Mouse (Mus musculus) heart, embryonic 10.5 days (tissue): ENCODE data around the gene Ulk1. TPM values are rescaled to one million over a fixed set of nuclear protein-coding genes. Genes with fewer than 3 reads are reported as not detected.
"Not testable (repeated sequence)": the region's sequence is repeated elsewhere in the genome, so short reads cannot be mapped to it uniquely, and the experiment has no call there.

Source experiments
- DNase-seq: peaks from one replicate; pipeline ENCODE4 v3.0.0-alpha.2; 2017; ENCODE audit warnings: low spot score
- H3K27ac ChIP-seq: fragments of 300-500 bp; sonication (generic); 2 replicates; pipeline ENCODE4 v1.5.1; 2016; ENCODE audit warnings: mild to moderate bottlenecking
- H3K27me3 ChIP-seq: fragments of 300-500 bp; sonication (generic); 2 replicates; pipeline ENCODE4 v1.6.1; 2016; ENCODE audit warnings: mild to moderate bottlenecking; ENCODE audit not compliant: poor library complexity, insufficient read depth, severe bottlenecking
- H3K36me3 ChIP-seq: fragments of 300-500 bp; sonication (generic); 2 replicates; pipeline ENCODE4 v1.6.1; 2016; ENCODE audit warnings: mild to moderate bottlenecking, moderate library complexity
- H3K4me1 ChIP-seq: fragments of 300-500 bp; sonication (generic); 2 replicates; pipeline ENCODE4 v1.6.1; 2016; ENCODE audit warnings: mild to moderate bottlenecking
- H3K4me3 ChIP-seq: fragments of 300-500 bp; sonication (generic); 2 replicates; pipeline ENCODE4 v1.5.1; 2016; ENCODE audit warnings: mild to moderate bottlenecking, moderate library complexity
- H3K9me3 ChIP-seq: fragments of 300-500 bp; sonication (generic); 2 replicates; pipeline ENCODE4 v1.6.1; 2016; ENCODE audit warnings: mild to moderate bottlenecking, moderate library complexity
- WGBS: fragments of 180-500 bp; shearing (Covaris S2); methylation state at CpG from one replicate; pipeline ENCODE4 v1.1.7; 2016; 5-methylcytosine and 5-hydroxymethylcytosine counted together
- polyA plus RNA-seq: library from polyadenylated mRNA; unstranded; fragments of >200 nt; fragmentation: Nextera tagmentation; extraction: Ambion mirVana; gene quantifications from 2 replicates; pipeline ENCODE4 v1.2.1, GENCODE M21; 2016

The Ulk1 gene
- polyA plus RNA-seq, 1 experiment from 2014 or later = 17.0 TPM

DNA sequence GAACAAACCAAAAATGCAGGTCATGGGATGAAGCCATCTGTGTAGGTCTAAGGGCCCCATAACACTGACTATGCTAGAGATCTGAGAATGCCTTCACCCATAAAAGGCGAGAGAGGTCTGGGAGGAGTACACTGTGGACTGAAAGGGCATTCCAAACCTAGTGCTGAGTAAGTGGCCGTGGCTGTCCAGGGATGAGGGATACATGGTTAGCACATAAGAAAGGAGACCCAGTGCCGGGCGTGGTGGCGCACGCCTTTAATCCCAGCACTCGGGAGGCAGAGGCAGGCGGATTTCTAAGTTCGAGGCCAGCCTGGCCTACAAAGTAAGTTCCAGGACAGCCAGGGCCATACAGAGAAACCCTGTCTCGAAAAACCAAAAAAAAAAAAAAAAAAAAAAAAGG, 37.0 kb downstream of the Ulk1 start:
- 87% methylated on average over 10 of the region's 10 CpGs for WGBS
- not testable (repeated sequence) for H3K4me3 ChIP-seq, H3K9me3 ChIP-seq, H3K27ac ChIP-seq, H3K27me3 ChIP-seq, DNase-seq
- H3K4me1 ChIP-seq = peaks cover 12% of the 10 kb centered on the region
- H3K36me3 ChIP-seq = peaks cover 50% of the 10 kb centered on the region

DNA sequence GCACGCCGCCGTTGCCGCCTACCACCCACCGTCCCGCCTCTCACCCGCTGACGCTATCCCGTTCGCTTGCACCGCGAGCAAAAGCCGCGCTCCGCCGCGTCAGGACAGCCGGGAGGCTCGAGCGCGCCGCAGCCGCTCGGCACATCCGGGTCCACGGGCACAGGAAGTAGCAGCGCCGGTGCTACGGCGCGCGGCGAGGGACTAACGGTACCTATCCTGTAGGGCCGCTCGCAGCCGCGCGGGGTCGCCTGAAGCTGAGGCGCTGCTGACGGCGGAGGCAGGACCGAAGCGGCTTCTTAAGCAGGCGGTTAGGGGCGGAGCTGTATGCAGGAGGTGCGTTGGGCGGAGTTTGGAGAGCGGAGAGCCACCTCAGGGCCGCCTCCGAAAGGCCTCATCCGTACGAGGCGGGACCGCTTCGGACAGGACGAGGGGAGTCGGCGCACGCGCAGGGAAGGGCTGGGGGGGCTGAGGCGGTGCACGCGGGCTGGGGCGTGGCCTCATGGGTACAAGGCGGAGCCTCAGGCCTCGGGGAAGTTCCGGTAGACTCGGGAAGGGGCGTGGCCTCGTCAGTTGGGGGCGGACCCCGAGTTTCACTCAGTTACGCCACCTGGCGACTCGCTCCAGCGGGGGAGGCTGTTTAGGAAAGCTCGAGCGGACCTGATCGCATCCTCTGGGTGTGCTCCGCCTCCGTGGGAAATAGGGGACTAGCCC, 39.3 kb downstream of the Ulk1 start, which contains the start of gene Ep400:
Ep400 (minus strand) TSS at position 270 of the 711 bp plus-strand sequence.
- H3K27ac ChIP-seq = peak within 1 kb of the TSS; percentile 95
- H3K9me3 ChIP-seq = no peaks in the 10 kb centered on the region
- under 1% methylated on average over 83 of the region's 83 CpGs for WGBS
- peaks cover 12% of the 10 kb centered on the region for H3K4me1 ChIP-seq
- H3K27me3 ChIP-seq = no peaks in the 10 kb centered on the region
- H3K4me3 ChIP-seq = peak within 1 kb of the TSS; percentile 95
- DNase-seq = peak; percentile 100
- peaks cover 27% of the 10 kb centered on the region for H3K36me3 ChIP-seq

DNA sequence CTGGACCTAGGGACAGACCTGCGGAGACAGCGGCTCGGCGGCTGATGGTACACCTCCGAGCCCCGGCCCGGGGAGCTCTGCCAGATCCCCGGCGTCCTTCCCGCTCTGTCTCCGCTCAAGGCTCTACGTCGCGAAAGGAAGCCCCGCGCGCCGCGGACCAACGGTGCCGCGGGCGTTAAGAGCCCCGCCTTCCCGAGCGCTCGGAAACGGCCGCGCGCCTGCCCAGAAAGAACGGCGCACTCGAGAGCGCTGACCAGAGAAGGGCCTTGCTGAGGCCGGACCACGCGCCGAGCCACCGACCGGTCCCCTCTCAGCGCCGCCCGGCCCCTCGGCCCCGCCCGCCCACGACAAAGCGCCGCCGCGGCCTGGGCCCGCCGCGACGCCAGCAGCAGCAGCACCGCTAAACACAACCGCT, 39.9 kb downstream of the Ulk1 start:
- H3K36me3 ChIP-seq = peaks cover 22% of the 10 kb centered on the region
- H3K27me3 ChIP-seq = no peaks in the 10 kb centered on the region
- H3K27ac ChIP-seq = peak overlapping the region; percentile 95
- H3K9me3 ChIP-seq = no peaks in the 10 kb centered on the region
- peak overlapping the region; percentile 95 for H3K4me3 ChIP-seq
- no peak for DNase-seq
- H3K4me1 ChIP-seq = peaks cover 12% of the 10 kb centered on the region
- WGBS = under 1% methylated on average over 58 of the region's 58 CpGs

DNA sequence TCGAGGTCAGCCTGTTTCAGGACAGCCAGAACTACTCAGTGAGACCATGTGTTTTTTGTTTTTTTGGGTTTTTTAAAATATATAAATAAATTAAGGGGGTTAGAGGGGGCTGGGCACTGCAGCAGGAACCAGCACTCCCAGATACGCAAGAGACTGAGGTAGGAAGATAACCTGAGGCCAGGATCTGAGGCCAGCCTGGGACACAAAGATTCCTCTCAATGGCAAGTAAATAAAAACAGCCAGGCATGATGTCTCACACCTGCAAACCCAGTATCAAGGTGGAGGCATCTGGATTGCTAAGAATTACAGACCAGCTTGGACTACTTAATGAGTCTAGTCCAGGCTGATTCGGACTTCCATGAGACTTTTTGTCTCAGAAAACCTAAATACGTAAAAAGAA, 40.6 kb downstream of the Ulk1 start:
- Histone ChIP-seq H3K36me3 (peaks cover 14% of the 10 kb centered on the region), H3K9me3 (no peaks in the 10 kb centered on the region), H3K27me3 (no peaks in the 10 kb centered on the region), H3K4me1 (peaks cover 12% of the 10 kb centered on the region), H3K27ac (peak overlapping the region; percentile 95), H3K4me3 (peak overlapping the region; percentile 95)
- DNase-seq = no peak
- 46% methylated on average over 4 of the region's 4 CpGs for WGBS

DNA sequence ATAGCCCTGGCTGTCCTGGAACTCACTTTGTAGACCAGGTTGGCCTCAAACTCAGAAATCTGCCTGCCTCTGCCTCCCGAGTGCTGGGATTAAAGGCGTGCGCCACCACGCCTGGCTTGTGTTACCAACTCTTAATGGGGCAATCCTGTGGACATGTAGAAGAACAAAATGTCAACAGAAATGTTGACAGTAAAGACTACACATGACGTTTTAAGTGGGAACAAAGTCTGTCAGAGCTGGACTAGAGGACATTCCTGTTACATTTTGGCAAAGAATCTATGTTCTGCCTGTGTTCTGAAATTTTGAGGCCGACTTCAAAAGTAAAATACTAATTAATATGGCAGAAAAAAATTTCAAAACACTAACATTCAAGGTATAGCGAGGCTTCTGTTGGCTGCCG, 46.0 kb downstream of the Ulk1 start:
- H3K4me1 ChIP-seq = no peaks in the 10 kb centered on the region
- no peak overlapping the region for H3K4me3 ChIP-seq
- WGBS = 90% methylated on average over 8 of the region's 8 CpGs
- no peak for DNase-seq
- no peaks in the 10 kb centered on the region for H3K9me3 ChIP-seq
- no peaks in the 10 kb centered on the region for H3K36me3 ChIP-seq
- H3K27ac ChIP-seq = no peak overlapping the region
- H3K27me3 ChIP-seq = no peaks in the 10 kb centered on the region

DNA sequence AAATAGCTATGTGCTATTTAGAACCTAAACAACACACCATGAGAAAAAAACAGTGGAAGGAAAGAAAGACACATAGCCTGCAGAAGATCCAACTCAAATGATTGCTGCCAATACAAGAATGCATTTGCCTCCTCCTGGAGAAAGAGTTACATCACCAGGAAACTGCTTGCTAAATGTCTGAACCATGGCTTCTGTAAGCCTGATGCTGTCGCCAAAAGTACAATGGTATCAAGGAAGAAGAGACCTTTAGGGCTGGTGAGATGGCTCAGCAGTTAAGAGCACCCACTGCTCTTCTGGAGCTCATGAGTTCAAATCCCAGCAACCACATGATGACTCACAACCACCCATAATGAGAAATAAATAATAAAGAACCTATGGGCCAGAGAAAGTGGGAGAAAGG, 64.9 kb downstream of the Ulk1 start:
- DNase-seq = peak; percentile 36
- no peaks in the 10 kb centered on the region for H3K4me1 ChIP-seq
- H3K27me3 ChIP-seq = no peaks in the 10 kb centered on the region
- H3K27ac ChIP-seq = no peak overlapping the region
- no peak overlapping the region for H3K4me3 ChIP-seq
- WGBS = 74% methylated on average over 1 of the region's 1 CpGs
- peaks cover 25% of the 10 kb centered on the region for H3K36me3 ChIP-seq
- no peaks in the 10 kb centered on the region for H3K9me3 ChIP-seq

DNA sequence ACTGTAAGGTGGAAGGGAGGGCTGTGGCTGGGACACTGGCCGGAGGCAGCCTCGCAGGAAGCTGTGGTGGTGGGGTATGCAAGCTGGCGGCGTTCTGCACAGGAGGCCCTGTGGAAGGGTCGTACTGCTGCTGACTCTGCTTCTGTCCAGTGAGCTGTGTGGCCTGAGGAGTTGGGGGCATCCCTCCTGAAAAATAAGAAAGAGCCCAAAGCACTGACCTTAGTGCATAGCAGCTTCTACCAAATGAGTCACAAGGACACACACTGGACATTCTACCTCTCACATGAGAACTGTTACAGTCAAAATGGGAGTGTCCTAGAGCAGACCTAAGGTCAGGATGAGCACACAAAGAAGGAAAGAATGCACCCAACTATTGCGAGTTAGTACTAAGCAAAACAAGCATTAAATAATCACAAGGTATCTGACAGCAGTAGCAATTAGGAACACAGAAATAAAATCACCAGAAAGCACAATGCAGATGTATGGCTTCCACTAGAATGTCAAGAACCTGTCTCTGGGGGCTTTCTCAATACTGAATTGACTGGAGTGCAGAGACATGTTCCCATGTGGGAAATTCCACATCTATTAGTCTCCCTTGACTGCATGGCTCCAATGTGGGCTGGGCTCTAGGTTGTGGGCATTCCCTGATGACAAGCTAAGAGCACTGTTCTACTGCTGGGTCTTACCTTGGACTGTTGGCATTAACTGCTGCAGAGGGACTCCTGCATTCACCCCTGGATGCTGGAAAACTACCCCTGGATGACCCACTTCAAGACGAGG, 70.2 kb downstream of the Ulk1 start:
- Histone ChIP-seq H3K27me3 (no peaks in the 10 kb centered on the region), H3K9me3 (no peaks in the 10 kb centered on the region), H3K4me1 (no peaks in the 10 kb centered on the region), H3K4me3 (no peak overlapping the region), H3K27ac (no peak overlapping the region), H3K36me3 (peaks cover 62% of the 10 kb centered on the region)
- 96% methylated on average over 7 of the region's 7 CpGs for WGBS
- no peak for DNase-seq

DNA sequence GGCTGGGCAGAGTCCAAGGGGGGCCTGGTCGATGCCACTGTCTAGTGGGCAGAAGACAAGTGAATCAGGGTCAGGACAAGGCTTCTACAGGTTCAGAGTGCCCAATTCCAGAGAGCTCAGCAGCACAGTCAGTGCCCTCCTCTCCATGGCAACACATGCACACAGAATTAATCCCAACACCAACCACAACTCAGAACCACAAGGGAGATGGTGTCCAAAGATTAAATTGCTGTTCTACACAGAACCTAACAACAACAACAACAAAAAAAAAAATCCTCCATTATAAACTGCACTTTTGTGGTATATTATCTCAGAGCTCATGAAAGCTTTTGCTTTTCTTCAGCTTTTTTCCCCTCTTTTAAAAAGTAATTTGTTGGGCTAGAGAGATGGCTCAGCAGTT, 74.3 kb downstream of the Ulk1 start:
- Histone ChIP-seq H3K36me3 (peaks cover 82% of the 10 kb centered on the region), H3K9me3 (no peaks in the 10 kb centered on the region), H3K27ac (no peak overlapping the region), H3K27me3 (no peaks in the 10 kb centered on the region), H3K4me1 (no peaks in the 10 kb centered on the region), H3K4me3 (no peak overlapping the region)
- DNase-seq = no peak
- 95% methylated on average over 1 of the region's 1 CpGs for WGBS

Other genes starting within 250 kb of the Ulk1 start
- gene Noc4l, start 156.7 kb downstream of the Ulk1 start, polyA plus RNA-seq = 55.1 and 73.2 TPM in 2 replicates
- 21.2 and 33.9 TPM in 2 replicates for gene Ddx51, start 156.6 kb downstream of the Ulk1 start, polyA plus RNA-seq
- 41.3 and 46.9 TPM in 2 replicates for gene Ep400, start 39.4 kb downstream of the Ulk1 start, polyA plus RNA-seq
- 46.6 and 49.8 TPM in 2 replicates for gene Pus1, start 29.4 kb downstream of the Ulk1 start, polyA plus RNA-seq
- gene Hscb, start 29.7 kb upstream of the Ulk1 start, polyA plus RNA-seq = 22.2 and 27.4 TPM in 2 replicates
- gene Chek2, start 29.9 kb upstream of the Ulk1 start, polyA plus RNA-seq = 28.1 and 28.8 TPM in 2 replicates
- 7.3 and 10.9 TPM in 2 replicates for gene Ttc28, start 69.7 kb upstream of the Ulk1 start, polyA plus RNA-seq